In the genomic region with DNA sequence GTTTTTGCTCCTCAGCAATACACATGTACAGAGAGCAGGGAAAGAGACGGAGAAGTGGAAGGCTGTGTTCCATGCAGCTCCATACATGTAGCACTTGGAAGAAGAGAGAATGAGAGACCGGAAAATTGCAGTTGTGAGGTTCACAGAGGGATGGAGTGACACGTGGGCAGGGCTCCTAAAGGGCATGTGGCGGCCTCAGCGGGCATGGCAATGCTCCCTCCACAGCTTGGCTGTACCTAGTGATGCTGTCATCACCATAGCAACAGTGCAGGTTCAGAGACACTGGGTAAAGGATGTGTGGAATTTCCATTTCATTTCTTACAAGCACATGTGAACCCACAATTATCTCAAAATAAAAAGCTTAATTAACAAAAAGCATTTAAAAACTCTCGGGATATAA, we compare ENCODE assay signal across 10 mouse cellular contexts. TPM values are rescaled to one million over a fixed set of nuclear protein-coding genes. Genes with fewer than 3 reads are reported as not detected.
DNase-seq lines count a peak whose midpoint lies in the region; ATAC-seq lines count a peak whose summit lies in the region.
"Had no signal": no experiment of that assay in that cellular context is flagged by ENCODE, and none has a peak within 500 bp of the region (broad histone marks: within the 10 kb centered on the region; RNA-seq: fewer than 3 reads in every experiment).

No protein-coding gene starts in this region.

- H3K27me3 ChIP-seq in hindbrain, embryonic 12.5 days: no peaks in the 10 kb centered on the region
- no peaks in the 10 kb centered on the region for H3K27me3 ChIP-seq in midbrain, embryonic 15.5 days (replicated peaks)

- H3K9me3 ChIP-seq in hindbrain, embryonic 12.5 days (replicated peaks): no peaks in the 10 kb centered on the region
- H3K9me3 ChIP-seq in midbrain, embryonic 15.5 days: no peaks in the 10 kb centered on the region

- peak; percentile 77 for ATAC-seq in hindbrain, embryonic 12.5 days (ENCODE audit: low FRiP score)
- peak; percentile 83 for ATAC-seq in midbrain, embryonic 15.5 days (replicated peaks)

- H3K36me3 ChIP-seq in hindbrain, embryonic 12.5 days: no peaks in the 10 kb centered on the region
- H3K36me3 ChIP-seq in midbrain, embryonic 15.5 days (replicated peaks): no peaks in the 10 kb centered on the region

- no peak overlapping the region for H3K4me3 ChIP-seq in hindbrain, embryonic 12.5 days
- H3K4me3 ChIP-seq in midbrain, embryonic 15.5 days: no peak overlapping the region
- H3K4me3 ChIP-seq: left cerebral cortex, adult 2 months had no signal

- H3K9ac ChIP-seq in hindbrain, embryonic 12.5 days: no peak overlapping the region
- no peak overlapping the region; the same call in 1 of the 2 replicates for H3K9ac ChIP-seq in midbrain, embryonic 15.5 days

- H3K4me1 ChIP-seq in hindbrain, embryonic 12.5 days: peaks cover 48% of the 10 kb centered on the region
- H3K4me1 ChIP-seq in midbrain, embryonic 15.5 days: peaks cover 51% of the 10 kb centered on the region

- no peak overlapping the region for H3K4me2 ChIP-seq in hindbrain, embryonic 12.5 days (replicated peaks)
- no peak overlapping the region for H3K4me2 ChIP-seq in midbrain, embryonic 15.5 days

- DNase-seq in embryo, embryonic 10 days (ENCODE audit: low spot score): peak; percentile 37
- no peak for DNase-seq in embryo, embryonic 11 days
- peak; percentile 75 to 82 for DNase-seq in cerebellum, postnatal 14 days
- no peak for DNase-seq in adrenal gland, adult 18-20 months (ENCODE audit: low spot score in 2 of 2)
- no peak for DNase-seq in lung, postnatal 4 days
- no peak for DNase-seq in right cerebral cortex, postnatal 4 days

- WGBS in hindbrain, embryonic 12.5 days: 39% methylated on average over 6 of the region's 6 CpGs
- 23% methylated on average over 6 of the region's 6 CpGs for WGBS in midbrain, embryonic 15.5 days

- peak overlapping the region; percentile 62 for H3K27ac ChIP-seq in hindbrain, embryonic 12.5 days
- peak overlapping the region; percentile 72 for H3K27ac ChIP-seq in midbrain, embryonic 15.5 days
- H3K27ac ChIP-seq: left cerebral cortex, adult 2 months had no signal

RNA-seq across cellular contexts. Expression of a gene that starts 15.1 kb away (rescaled TPM):
- 20.5 and 21.9 TPM in 2 replicates for polyA plus RNA-seq in hindbrain, embryonic 12.5 days (2016; fragmentation: Nextera tagmentation; extraction: Ambion mirVana)
- polyA plus RNA-seq in midbrain, embryonic 15.5 days (2015; fragmentation: Nextera tagmentation; extraction: Ambion mirVana): 13.6 and 14.0 TPM in 2 replicates
- total RNA-seq in adrenal gland, adult 18-20 months (2021): 1 to 10 TPM; 6.1 to 7.3 TPM

RNA-seq across cellular contexts. Expression of a gene that starts 39.5 kb away (rescaled TPM):
- polyA plus RNA-seq in hindbrain, embryonic 12.5 days (2016; fragmentation: Nextera tagmentation; extraction: Ambion mirVana): 0.30 and 0.34 TPM in 2 replicates
- polyA plus RNA-seq in midbrain, embryonic 15.5 days (2015; fragmentation: Nextera tagmentation; extraction: Ambion mirVana): 0.63 and 0.89 TPM in 2 replicates
- not detected for total RNA-seq in adrenal gland, adult 18-20 months (2021)
- total RNA-seq: gastrocnemius, adult 18-20 months; left cerebral cortex, adult 2 months had no signal

RNA-seq across cellular contexts. Expression of a gene that starts 44.9 kb away (rescaled TPM):
- polyA plus RNA-seq in hindbrain, embryonic 12.5 days (2016; fragmentation: Nextera tagmentation; extraction: Ambion mirVana): 763 and 927 TPM in 2 replicates
- polyA plus RNA-seq in midbrain, embryonic 15.5 days (2015; fragmentation: Nextera tagmentation; extraction: Ambion mirVana): 344 and 374 TPM in 2 replicates
- 10 to 100 TPM; 27.9 to 28.8 TPM for total RNA-seq in adrenal gland, adult 18-20 months (2021)

Comparison
In these comparisons a context has a peak if more than half of its experiments do, and no peak if none do; other contexts are left out.
1. DNase-seq: peak in embryo, embryonic 10 days (single experiment) and cerebellum, postnatal 14 days (2 of 2); none in embryo, embryonic 11 days (single experiment), adrenal gland, adult 18-20 months (0 of 2), lung, postnatal 4 days (0 of 2) and right cerebral cortex, postnatal 4 days (single experiment).